Mouse (Mus musculus) heart, embryonic 12.5 days (tissue): ENCODE results near the gene Ece1. TPM values are rescaled to one million over a fixed set of nuclear protein-coding genes. Genes with fewer than 3 reads are reported as not detected.

Experiments used
- ATAC-seq: fragments of 200-750 bp; cut with Nextera tagmentation; 2 replicates; pipeline ENCODE4 v1.8.0; 2017; ENCODE audit warnings: moderate TSS enrichment, moderate library complexity; ENCODE audit not compliant: insufficient number of reproducible peaks, low FRiP score
- H3K27ac ChIP-seq: fragments of 300-500 bp; sonication (generic); 2 replicates; pipeline ENCODE4 v1.5.1; 2016; ENCODE audit warnings: mild to moderate bottlenecking, moderate library complexity; ENCODE audit not compliant: poor library complexity, severe bottlenecking
- H3K27me3 ChIP-seq: fragments of 300-500 bp; sonication (generic); replicated peaks from 2 replicates; pipeline ENCODE4 v1.6.1; 2016; ENCODE audit warnings: mild to moderate bottlenecking, moderate library complexity
- H3K36me3 ChIP-seq: fragments of 300-500 bp; sonication (generic); 2 replicates; pipeline ENCODE4 v1.6.1; 2016; ENCODE audit warnings: mild to moderate bottlenecking, moderate library complexity
- H3K4me1 ChIP-seq: fragments of 300-500 bp; sonication (generic); replicated peaks from 2 replicates; pipeline ENCODE4 v1.6.1; 2016; ENCODE audit warnings: mild to moderate bottlenecking
- H3K4me2 ChIP-seq: fragments of 300-500 bp; sonication (generic); 2 replicates; pipeline ENCODE4 v1.6.1; 2016; ENCODE audit warnings: mild to moderate bottlenecking, moderate library complexity
- H3K4me3 ChIP-seq: fragments of 300-500 bp; sonication (generic); 2 replicates; pipeline ENCODE4 v1.5.1; 2016; ENCODE audit warnings: mild to moderate bottlenecking
- H3K9ac ChIP-seq: fragments of 300-500 bp; sonication (generic); 2 replicates; pipeline ENCODE4 v1.6.1; 2016; ENCODE audit warnings: mild to moderate bottlenecking, moderate library complexity
- H3K9me3 ChIP-seq: fragments of 300-500 bp; sonication (generic); replicated peaks from 2 replicates; pipeline ENCODE4 v1.6.1; 2016; ENCODE audit warnings: mild to moderate bottlenecking, moderate library complexity
- WGBS: fragments of 180-500 bp; shearing (Covaris S2); methylation state at CpG from one replicate; pipeline ENCODE4 v1.1.7; 2016; 5-methylcytosine and 5-hydroxymethylcytosine counted together
- polyA plus RNA-seq: library from polyadenylated mRNA; unstranded; fragments of >200 nt; fragmentation: Nextera tagmentation; extraction: Ambion mirVana; gene quantifications from 2 replicates; pipeline ENCODE4 v1.2.1, GENCODE M21; 2016

Gene Ece1
- polyA plus RNA-seq, 1 experiment from 2014 or later, result 122 TPM

DNA sequence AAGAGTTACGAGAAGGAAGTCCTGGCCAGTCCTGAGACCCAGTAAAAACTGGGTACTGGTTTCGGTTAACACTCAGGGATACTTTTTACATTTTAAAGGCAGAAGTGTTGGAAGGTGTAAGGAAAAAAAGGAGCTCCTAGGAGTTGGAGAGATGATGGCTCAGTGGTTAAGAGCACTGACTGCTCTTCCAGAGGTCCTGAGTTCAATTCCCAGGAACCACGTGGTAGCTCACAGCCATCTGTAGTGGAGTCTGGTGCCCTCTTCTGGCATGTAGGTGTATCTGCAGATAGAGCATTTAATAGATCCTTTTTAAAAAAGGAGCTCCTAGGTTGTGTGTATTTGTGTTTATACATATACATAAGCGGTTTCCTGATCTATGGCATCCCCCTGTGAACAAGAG is 83.3 kb downstream of the Ece1 start:
- Histone ChIP-seq H3K9ac (no peak overlapping the region), H3K36me3 (peaks cover 98% of the 10 kb centered on the region), H3K4me2 (no peak overlapping the region), H3K9me3 (peaks cover 2% of the 10 kb centered on the region; the same call in 1 of the 2 replicates), H3K4me3 (no peak overlapping the region), H3K27me3 (no peaks in the 10 kb centered on the region), H3K4me1 (peaks cover 14% of the 10 kb centered on the region), H3K27ac (no peak overlapping the region)
- no peak for ATAC-seq
- WGBS, result 70% methylated on average over 4 of the region's 4 CpGs

DNA sequence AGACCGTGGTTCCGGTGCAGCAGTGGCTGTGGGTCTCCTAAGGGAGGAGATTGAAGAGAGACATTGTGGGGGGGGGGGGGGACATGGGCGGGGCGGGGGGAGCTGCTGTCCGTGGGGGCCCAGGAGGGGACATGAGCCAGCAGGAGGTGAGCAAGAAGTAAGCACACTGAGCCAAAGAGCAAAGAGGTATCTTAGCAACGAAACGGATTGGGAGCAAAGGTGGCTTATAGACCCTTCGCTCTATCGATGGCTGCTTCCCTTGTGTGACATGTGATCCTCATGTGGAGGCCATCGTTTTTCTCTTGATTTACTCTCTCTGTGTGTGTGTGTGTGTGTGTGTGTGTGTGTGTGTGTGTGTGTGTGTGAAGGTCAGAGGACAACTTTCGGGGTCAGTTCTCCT is 84.4 kb downstream of the Ece1 start:
- Histone ChIP-seq H3K9me3 (peaks cover 5% of the 10 kb centered on the region; the same call in 1 of the 2 replicates), H3K36me3 (peaks cover 98% of the 10 kb centered on the region), H3K9ac (no peak overlapping the region), H3K27ac (no peak overlapping the region), H3K4me3 (no peak overlapping the region), H3K27me3 (no peaks in the 10 kb centered on the region), H3K4me1 (peaks cover 14% of the 10 kb centered on the region), H3K4me2 (no peak overlapping the region)
- ATAC-seq, result no peak
- WGBS, result 90% methylated on average over 10 of the region's 11 CpGs

DNA sequence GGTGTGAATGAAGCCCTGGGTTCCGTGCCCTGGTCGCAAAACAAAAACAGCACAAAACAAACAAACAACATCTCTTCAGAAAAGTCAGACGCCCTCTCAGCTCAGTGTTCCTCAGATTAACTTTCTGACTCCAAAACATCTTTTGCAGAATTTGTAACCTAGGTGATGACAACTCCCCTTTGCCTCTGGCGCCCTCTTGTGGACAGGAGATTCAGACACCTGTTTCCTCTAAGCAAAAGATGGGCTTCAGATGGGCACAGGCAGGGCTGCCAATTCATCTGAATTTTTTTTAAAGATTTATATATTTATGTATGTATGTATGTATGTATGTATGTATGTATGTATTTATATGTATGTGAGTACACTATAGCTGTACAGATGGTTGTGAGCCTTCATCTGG is 90.8 kb downstream of the Ece1 start:
- Histone ChIP-seq H3K9me3 (peaks cover 5% of the 10 kb centered on the region; the same call in 1 of the 2 replicates), H3K4me3 (no peak overlapping the region), H3K27me3 (no peaks in the 10 kb centered on the region; the same call in 1 of the 2 replicates), H3K9ac (no peak overlapping the region), H3K27ac (no peak overlapping the region), H3K4me2 (no peak overlapping the region), H3K36me3 (peaks cover 77% of the 10 kb centered on the region), H3K4me1 (peaks cover 8% of the 10 kb centered on the region)
- no peak for ATAC-seq
- WGBS, result 39% methylated on average over 4 of the region's 4 CpGs

DNA sequence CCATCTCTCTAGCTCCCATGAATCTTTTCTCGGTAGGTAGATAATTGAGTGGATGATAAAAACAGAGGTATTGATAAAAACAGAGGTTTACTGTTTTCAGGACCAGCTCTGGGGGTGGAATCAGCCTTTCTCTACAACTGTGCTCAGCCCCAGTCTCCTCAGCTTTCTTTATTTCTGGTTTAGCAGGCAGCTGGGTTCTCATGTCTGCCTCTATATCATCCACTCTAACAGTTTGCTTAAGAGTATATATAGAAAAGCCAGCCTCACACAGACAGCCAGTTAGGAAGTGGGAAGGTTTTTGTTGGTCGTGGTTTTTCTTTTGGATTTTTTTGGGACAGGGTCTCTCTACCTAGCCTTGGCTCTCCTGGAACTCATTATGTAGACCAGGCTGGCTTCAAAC is 92.1 kb downstream of the Ece1 start:
- Histone ChIP-seq H3K9me3 (peaks cover 5% of the 10 kb centered on the region; the same call in 1 of the 2 replicates), H3K4me1 (peaks cover 8% of the 10 kb centered on the region), H3K9ac (no peak overlapping the region), H3K27ac (peak overlapping the region; percentile 18; the same call in 1 of the 2 replicates), H3K4me3 (no peak overlapping the region), H3K4me2 (no peak overlapping the region), H3K27me3 (no peaks in the 10 kb centered on the region; the same call in 1 of the 2 replicates), H3K36me3 (peaks cover 74% of the 10 kb centered on the region)
- no peak for ATAC-seq
- 71% methylated on average over 2 of the region's 2 CpGs for WGBS

DNA sequence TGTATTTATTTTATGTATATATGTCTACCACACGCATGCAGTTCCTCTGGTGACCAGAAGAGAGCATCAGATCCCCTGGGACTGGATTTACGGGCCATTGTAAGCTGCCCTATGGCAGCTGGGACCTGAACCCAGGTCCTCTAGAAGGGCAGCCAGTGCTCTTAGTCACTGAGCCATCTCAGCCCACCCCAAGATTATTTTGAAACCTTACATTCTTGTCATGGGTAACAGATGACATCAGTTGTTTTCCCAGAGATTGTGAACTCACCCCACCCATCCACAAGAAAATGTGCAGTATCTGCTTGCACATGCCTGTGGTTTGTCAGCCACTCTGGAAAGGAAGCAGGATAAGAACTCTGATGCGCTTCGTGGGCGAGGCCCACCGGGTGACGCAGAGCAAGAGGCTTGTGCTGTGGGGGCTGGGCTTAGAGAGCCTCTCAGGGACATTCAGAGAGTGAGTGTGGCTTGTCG is 92.9 kb downstream of the Ece1 start:
- peak; percentile 77 for ATAC-seq
- peaks cover 9% of the 10 kb centered on the region for H3K4me1 ChIP-seq
- H3K27me3 ChIP-seq, result no peaks in the 10 kb centered on the region; the same call in 1 of the 2 replicates
- peaks cover 12% of the 10 kb centered on the region; the same call in 1 of the 2 replicates for H3K9me3 ChIP-seq
- H3K4me2 ChIP-seq, result no peak overlapping the region
- no peak overlapping the region for H3K4me3 ChIP-seq
- H3K36me3 ChIP-seq, result peaks cover 74% of the 10 kb centered on the region
- H3K27ac ChIP-seq, result 0 out of 2 replicates have a peak overlapping the region, but pooled peaks have one; percentile 31
- no peak overlapping the region for H3K9ac ChIP-seq
- 23% methylated on average over 8 of the region's 8 CpGs for WGBS

DNA sequence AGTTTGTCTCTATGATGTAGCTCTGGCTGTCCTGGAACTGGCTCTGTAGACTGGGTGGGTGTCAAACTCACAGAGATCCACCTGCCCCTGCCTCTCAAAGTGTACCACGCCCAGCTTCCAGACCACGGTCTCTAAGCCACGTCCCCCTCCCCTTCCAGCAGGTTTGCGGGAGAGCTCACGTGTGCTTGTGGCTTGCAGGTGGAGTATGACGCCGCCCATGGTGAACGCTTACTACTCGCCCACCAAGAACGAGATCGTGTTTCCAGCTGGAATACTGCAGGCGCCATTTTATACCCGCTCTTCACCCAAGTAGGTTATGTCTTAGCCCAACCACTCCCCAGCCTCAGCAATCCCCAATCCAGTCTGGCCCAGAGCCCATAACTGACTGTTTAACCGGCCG is 94.2 kb downstream of the Ece1 start:
- Histone ChIP-seq H3K4me2 (no peak overlapping the region), H3K27me3 (no peaks in the 10 kb centered on the region; the same call in 1 of the 2 replicates), H3K9me3 (peaks cover 7% of the 10 kb centered on the region; the same call in 1 of the 2 replicates), H3K4me3 (no peak overlapping the region), H3K36me3 (peaks cover 67% of the 10 kb centered on the region), H3K9ac (no peak overlapping the region), H3K4me1 (peaks cover 22% of the 10 kb centered on the region), H3K27ac (no peak overlapping the region)
- ATAC-seq, result no peak
- 90% methylated on average over 15 of the region's 15 CpGs for WGBS

DNA sequence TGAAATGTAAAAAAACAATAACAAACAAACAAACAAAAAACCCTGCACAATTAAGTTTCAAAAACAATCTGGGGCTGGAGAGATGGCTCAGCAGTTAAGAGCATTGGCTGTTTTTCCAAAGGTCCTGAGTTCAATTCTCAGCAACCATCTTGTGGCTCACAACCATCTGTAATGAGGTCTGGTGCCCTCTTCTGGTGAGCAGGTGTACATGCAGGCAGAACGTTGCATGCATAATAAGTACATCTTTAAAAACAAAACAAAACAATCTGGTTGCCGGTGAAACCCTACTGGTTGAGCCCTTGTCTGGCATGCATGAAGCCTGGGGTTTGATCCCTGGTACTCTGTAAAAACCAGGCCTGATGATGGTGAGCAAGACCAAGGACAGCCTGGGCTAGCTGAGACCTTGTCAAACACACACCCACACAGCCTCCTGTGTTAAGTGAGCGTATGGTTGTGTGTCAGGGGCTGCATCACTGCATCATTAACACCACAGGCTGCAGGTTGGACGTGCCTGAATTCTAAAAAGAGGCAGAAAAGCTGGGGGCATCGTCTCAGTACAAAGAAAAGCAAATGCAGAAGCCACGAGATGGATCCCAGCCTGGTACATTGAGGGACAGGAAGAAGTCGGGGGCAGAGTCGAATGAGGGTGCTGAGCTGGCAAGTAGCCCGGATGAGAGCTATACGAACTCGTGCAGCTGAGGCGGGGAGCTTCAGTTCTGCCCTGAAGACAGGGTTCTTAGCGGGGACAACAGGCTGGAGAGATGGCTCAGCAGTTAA is 98.0 kb downstream of the Ece1 start:
- WGBS, result 72% methylated on average over 13 of the region's 13 CpGs
- Histone ChIP-seq H3K27ac (peak overlapping the region; percentile 50), H3K36me3 (peaks cover 83% of the 10 kb centered on the region)

DNA sequence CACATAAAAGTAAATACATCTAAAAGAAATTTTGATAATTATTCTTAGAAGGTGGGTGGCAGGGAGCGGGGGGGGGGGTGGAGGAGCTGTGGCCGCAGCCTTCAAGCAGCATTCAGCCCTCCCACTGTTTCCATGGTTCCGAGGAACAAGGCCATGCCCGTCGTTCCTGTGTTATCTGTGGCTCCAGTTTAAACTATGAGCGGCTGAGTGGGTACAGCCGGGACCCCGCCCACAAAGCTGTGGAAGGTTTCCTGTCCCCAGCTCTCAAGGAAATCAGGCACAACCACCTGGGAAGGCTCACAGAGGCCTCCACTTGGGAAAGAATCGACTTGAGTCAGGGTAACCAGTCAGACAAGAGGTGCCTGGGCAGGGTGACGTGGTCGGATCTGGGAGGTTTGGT is 98.7 kb downstream of the Ece1 start:
- Histone ChIP-seq H3K4me2 (no peak overlapping the region), H3K4me3 (no peak overlapping the region), H3K36me3 (peaks cover 83% of the 10 kb centered on the region), H3K9me3 (peaks cover 7% of the 10 kb centered on the region; the same call in 1 of the 2 replicates), H3K4me1 (peaks cover 16% of the 10 kb centered on the region), H3K9ac (no peak overlapping the region), H3K27me3 (no peaks in the 10 kb centered on the region), H3K27ac (peak overlapping the region; percentile 50; the same call in 1 of the 2 replicates)
- 0 out of 2 replicates have a peak, but pooled peaks have one; percentile 37 for ATAC-seq
- WGBS, result 32% methylated on average over 11 of the region's 11 CpGs

More for the DNA sequence above, 98.0 kb downstream of the Ece1 start:
- H3K4me1 ChIP-seq, result peaks cover 22% of the 10 kb centered on the region
- peaks cover 7% of the 10 kb centered on the region; the same call in 1 of the 2 replicates for H3K9me3 ChIP-seq
- no peak for ATAC-seq
- H3K4me3 ChIP-seq, result no peak overlapping the region
- no peak overlapping the region for H3K9ac ChIP-seq
- no peaks in the 10 kb centered on the region for H3K27me3 ChIP-seq
- no peak overlapping the region for H3K4me2 ChIP-seq

DNA sequence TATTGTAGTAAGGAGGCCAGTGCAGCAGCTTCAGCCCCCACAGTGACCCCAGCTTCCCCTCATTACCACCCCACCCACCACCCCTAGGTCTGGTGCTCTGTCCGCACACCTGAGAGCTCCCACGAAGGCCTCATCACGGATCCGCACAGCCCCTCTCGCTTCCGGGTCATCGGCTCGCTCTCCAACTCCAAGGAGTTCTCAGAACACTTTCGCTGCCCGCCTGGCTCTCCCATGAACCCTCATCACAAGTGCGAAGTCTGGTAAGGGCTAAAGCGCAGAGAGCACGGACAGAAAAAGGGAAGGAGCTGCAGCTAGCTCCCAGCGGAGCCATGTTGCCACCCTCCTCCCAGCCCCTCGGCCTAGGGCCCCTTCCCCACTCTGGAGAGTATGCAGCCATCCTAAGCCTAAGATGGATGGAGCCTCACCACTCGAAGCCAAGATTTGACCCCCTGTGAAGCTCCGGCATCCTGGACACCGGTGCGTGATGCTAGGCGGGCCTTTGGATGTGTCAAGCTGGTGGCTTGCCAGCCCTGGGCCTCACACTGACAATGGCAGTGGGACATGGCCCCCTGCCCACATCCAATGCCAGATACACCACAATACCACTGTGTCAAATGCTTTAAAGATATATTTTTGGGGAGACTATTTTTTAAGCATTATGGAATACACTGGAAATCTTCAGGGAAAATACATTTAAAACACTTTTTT is 100.8 kb downstream of the Ece1 start:
- H3K36me3 ChIP-seq, result peaks cover 65% of the 10 kb centered on the region
- no peak overlapping the region for H3K9ac ChIP-seq
- 93% methylated on average over 20 of the region's 20 CpGs for WGBS
- no peaks in the 10 kb centered on the region for H3K27me3 ChIP-seq
- H3K4me2 ChIP-seq, result no peak overlapping the region
- no peak for ATAC-seq
- peaks cover 7% of the 10 kb centered on the region; the same call in 1 of the 2 replicates for H3K9me3 ChIP-seq
- no peak overlapping the region for H3K4me3 ChIP-seq
- H3K4me1 ChIP-seq, result peaks cover 15% of the 10 kb centered on the region
- no peak overlapping the region for H3K27ac ChIP-seq

DNA sequence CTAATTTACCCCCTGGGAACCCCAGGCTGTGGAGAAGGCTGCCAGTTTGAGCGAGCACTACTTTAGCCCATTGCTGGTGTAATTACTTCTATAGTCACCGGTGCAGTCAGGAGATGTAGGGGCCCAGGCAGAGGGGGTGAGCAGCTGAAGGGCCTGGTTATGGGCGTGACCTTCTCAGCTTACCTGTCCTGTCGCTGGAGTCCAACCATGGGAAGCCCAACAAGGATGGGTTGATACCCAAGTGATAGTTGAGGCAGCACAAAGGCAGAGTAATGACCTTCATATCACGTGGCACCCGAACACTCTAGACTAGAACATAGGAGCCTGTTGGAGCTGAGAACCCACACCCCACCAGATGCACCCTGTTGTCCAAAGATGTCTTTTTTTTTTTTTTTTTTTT is 101.4 kb downstream of the Ece1 start:
- H3K27ac ChIP-seq, result no peak overlapping the region
- peaks cover 60% of the 10 kb centered on the region for H3K36me3 ChIP-seq
- ATAC-seq, result no peak
- peaks cover 7% of the 10 kb centered on the region; the same call in 1 of the 2 replicates for H3K9me3 ChIP-seq
- no peak overlapping the region for H3K4me2 ChIP-seq
- H3K4me3 ChIP-seq, result no peak overlapping the region
- no peaks in the 10 kb centered on the region for H3K27me3 ChIP-seq
- 89% methylated on average over 6 of the region's 6 CpGs for WGBS
- no peak overlapping the region for H3K9ac ChIP-seq
- peaks cover 15% of the 10 kb centered on the region for H3K4me1 ChIP-seq
